Mouse (Mus musculus) erythroid progenitor cell, adult 5-6 weeks (primary cell): ENCODE measurements around the gene Sesn1. TPM values are rescaled to one million over a fixed set of nuclear protein-coding genes. Genes with fewer than 3 reads are reported as not detected.
"Not testable (repeated sequence)": the region's sequence is repeated elsewhere in the genome, so short reads cannot be mapped to it uniquely, and the experiment has no call there.

Source experiments
- ATAC-seq: replicated peaks from 2 replicates; pipeline ENCODE4 v1.8.0; 2016; ENCODE audit warnings: moderate number of reproducible peaks, mild to moderate bottlenecking, moderate TSS enrichment, inconsistent platforms; ENCODE audit not compliant: poor library complexity, low FRiP score, severe bottlenecking
- total RNA-seq, 2 experiments: library from RNA; stranded (forward) in 1 of 2; stranded (reverse) in 1 of 2; fragments of 150-400 nt in 1 of 2; fragments of 186-747, 209-891 nt in 1 of 2; gene quantifications; 2 replicates each; pipeline versions ENCODE4 v1.2.3 to v1.2.4; 2015 to 2017; ENCODE audit warnings: low replicate concordance in 2 of 2

Gene Sesn1
- total RNA-seq (2015; ENCODE audit: low replicate concordance): 64.5 and 88.9 TPM in 2 replicates
- total RNA-seq (2017; ENCODE audit: low replicate concordance): 56.7 and 62.6 TPM in 2 replicates

GRCm38 (mm10) chr10:41809771-41810563, at the start of gene Sesn1, which contains the start of gene Cep57l1:
TSS of gene Sesn1 (plus strand) at chr10:41809935.
TSS of gene Cep57l1 (minus strand) at chr10:41809871.
- ATAC-seq: peak; percentile 80

- ATAC-seq: no peak
Observed at GRCm38 (mm10) chr10:41760866-41761265, 48.9 kb upstream of the Sesn1 start.

DNA sequence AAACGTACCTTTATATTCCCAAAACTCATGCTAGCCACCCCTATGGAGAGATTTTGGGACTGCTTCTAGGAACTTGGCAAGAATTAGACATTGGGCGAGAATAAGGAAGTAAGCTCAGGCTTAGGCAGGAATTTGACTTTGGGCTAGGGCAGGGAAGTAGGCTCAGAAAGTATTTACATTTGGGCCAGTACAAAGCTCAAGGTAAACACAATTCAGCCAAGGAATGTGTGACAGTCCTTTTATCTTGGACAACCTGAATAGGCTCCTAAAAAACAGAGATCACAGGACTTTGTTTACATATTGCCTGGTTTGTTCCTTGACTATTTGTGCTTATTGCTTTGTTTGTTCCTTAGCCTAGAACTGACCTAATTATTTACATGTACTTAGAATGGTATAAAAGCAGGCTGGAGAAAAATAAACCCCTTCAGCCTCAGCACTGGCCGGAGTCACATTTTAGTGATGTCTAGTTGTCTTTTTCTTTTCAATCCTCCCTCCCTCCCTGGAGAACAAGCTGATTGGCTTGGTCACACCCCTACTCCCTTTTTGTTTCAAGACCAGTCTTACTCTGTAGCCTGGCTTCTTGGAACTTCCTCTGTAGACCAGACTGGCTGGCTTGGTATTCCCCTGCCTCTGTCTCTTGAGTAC, 45.9 kb upstream of the Sesn1 start:
- ATAC-seq: no peak

- ATAC-seq: no peak
Observed at GRCm38 (mm10) chr10:41765586-41765985, 44.1 kb upstream of the Sesn1 start.

DNA sequence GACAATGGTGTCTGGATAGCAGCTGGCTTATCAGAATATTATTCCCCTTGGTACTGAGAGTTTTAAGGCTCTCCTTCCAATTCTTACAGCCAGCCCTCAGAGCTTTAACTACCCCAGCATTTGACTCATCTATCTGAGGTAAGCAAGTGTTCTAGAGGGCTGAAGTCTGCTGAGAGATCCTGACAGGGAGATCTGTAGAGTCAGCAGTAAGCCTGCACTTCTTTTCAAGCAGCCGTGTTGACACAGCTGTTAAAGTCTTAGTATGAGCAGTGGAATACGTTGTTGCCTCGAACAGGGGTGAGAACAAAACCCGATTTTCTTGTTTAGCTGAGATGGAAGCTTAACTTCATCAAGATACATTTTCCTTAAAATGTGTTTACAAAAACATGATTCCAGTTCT, 43.5 kb upstream of the Sesn1 start:
- ATAC-seq: no peak

DNA sequence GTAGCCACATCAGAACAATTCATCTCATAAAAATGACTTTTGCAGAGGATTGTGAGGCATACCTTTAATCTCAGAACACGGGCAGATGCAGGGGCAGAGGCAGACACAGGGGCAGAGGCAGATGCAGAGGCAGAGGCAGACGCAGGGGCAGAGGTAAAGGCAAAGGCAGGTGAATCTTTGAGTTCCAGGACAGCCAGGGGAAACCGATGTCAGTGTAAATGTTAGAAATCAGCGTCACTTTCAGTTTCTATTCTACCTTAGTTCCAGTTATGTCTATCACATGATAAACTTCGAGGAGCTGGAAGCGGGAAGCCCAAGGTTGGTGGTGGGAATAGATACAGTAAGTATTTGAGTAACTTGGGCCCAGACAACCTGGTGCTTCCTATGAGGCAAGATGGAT, 42.5 kb upstream of the Sesn1 start:
- ATAC-seq: no peak

DNA sequence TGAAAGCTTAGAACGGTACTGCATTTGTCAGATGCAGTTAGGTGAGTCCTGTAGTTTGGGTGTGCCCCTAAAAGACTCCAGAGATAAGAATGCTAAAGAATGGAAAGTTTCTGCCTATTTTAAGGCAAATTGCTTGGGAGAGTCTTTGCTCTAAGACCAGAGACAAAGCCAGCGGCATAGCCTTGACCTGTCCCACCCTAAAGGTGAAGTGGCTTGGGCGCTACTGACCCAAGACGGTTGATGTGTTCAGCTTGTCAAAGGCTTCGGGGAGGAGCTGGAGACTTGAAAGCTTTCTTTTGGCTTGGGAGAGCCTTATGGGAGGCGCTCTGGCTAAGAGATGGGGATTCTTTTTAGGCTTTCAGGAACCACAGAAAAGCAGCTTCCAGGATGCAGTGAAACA, 17.4 kb upstream of the Sesn1 start:
- no peak for ATAC-seq

DNA sequence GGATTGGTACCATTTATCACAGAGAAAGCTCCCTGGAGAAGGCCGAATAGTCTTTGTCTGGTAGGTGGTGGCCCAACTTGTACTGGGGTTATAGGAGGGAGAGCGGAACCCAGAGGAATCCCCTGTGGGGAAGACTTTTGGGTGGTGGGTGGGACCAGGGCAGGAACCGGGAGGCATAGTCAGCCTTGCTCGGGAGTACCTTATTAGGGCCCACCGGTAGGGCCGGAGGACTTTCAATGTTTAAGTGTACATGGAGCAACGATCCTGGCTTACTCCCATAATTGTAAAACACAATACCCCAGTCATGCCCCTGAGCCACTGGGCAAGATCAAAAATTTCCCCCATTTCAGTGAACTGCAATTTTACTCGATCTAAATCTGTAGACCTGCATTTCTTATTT, 12.5 kb upstream of the Sesn1 start:
- ATAC-seq: no peak

GRCm38 (mm10) chr10:41803467-41803866, 6.3 kb upstream of the Sesn1 start:
- no peak for ATAC-seq

GRCm38 (mm10) chr10:41804711-41805110, 5.0 kb upstream of the Sesn1 start:
- no peak for ATAC-seq

DNA sequence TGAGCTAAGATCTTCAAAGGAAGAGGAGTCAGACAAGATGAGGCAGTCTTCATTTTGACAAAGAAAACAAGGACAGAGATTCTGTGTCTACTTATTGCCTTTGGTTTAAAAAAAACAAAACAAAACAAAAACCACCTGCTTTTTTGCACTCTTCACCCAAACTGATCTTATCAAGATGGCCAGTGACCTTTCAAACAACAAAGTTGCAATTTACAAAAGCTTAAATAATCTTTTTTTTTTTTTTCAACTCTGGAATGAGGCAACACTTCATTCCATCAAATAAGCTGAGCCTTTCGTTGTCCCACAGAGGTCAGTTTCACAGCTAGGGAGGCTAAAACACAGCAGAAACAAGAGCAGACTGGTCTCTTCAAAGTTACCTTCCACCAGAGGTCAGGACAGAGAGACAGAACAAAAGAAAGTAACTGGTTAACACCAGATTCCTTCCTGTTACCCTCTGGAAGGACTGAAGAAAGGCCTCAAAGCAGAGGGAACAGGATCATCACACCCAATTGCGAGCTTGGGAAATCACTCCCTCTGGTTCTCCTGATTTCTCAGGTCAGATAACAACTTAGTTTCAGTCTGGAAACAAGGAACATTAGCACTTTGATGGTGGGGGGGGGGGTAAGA, 3.9 kb upstream of the Sesn1 start:
- ATAC-seq: no peak

GRCm38 (mm10) chr10:41809080-41809770, 510 bp upstream of the Sesn1 start:
- peak; percentile 88 for ATAC-seq

DNA sequence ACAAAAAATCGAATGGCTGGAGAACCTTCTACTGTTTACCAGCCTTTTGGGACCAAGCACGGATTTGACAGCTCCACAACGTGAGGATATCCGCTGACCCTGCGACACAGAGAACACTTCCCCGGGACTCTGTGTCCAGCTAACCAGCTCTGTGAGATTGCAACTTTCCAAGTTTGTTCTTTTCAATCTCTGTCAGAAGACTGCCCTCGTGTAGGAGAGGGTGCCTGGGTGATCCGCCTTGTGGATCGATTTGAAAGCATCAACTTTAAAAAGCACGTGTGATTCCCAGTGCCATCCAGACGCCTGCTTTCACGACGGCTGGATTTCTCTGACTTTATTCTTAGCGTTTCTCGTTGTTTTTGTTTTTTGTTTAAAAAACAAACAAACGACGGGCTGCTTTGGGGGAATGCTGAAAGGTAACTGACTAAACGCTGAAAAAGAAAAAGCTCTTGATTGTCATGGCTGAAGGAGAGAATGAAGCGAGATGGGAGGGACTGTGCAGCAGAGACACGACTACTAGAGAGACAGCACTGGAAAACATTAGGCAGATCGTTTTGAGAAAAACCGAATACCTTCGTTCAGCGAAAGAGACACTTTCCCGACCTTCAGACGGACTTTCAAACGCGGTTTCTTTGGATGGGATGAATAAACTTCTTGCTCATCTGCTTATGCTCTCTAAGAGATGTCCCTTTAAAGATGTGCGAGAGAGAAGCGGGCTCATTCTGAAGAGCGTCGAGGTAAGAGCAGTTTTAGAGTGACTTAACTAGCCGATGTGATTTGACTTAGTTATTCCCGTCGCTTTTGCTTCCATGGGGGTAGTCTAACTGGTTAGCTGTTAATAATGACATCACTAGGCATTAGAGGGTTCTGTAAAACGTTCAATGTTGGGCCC, 1.1 kb downstream of the Sesn1 start:
- peak; percentile 20; the same call in 1 of the 2 replicates for ATAC-seq

- no peak for ATAC-seq
Observed at GRCm38 (mm10) chr10:41812566-41812965, 2.8 kb downstream of the Sesn1 start.

DNA sequence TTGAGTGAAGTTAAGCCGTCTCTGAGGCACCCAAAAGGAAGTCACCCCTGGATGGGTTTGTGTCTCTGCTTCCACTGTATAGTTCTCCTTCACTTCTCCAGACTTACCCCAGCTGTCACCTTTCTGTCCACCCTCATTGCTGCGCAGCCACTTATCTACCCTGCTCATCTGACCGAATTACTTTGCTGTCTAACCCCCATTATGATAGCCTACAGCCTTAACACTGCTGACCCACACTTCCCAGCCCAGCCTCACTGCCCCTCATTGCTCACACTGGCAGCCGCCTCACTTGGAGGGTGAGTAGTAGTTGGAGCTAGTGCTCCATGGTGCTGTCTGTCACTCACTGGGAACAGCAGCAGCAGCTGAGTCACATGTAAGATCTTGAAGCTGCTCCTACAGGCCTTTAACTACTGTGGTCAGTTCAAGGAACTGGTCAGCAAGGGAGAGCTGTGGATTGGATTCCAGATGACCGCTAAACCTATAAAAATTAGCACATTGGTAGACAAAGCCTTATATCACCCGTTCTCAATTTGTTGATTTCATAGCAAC, 4.6 kb downstream of the Sesn1 start:
- no peak for ATAC-seq

DNA sequence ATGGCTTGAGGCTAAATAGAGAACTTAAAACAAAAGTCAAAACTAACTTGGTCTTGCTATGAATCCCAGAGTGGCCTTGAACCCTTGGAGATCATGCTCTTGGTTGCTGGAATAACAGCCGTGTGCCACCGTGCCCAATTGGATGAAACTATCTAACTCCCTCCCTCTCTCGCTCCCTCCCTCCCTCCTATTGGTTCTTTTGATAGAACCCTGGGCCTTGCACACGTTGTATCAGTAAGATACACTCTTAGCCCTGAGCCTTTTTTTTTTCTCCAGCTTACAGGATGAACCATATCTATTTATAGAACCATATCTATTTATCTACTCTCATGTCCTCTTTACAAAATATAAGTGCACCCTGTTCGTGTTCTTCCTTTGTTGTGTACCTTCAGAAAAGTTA, 6.8 kb downstream of the Sesn1 start:
- ATAC-seq: 0 out of 2 replicates have a peak, but pooled peaks have one; percentile 47

DNA sequence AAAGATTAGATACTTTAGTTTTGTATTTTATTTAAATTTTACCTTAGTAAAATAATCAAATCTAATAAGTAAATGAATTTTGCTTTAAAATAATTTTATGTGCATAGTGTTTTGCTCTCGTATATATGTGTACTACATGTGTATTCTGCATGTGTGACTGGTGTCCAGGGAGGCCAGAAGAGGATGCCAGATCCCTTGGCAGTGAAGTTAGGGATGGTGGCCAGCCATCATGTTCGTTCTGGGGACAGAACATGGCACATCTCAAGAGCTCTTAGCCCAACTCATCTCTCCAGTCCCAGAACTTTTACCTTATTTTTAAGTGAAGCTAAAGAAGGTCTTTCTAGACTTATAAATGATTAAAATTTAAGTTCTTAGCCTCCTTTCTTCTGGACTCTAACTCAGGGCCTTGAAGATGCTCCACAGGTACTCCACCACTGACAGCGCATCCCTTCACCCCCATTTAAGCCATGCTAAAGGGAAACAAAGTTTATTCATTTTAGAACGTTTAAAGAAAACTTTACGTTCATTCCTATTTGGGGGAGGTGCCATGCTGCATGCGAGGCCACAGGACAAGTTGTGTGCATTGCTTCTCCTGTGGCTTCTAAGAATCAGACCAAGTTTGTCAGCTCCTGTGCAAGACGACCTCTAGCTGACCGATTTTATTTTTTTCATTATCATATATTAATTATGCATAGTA, 8.4 kb downstream of the Sesn1 start:
- no peak for ATAC-seq

- not testable (repeated sequence) for ATAC-seq
Observed at GRCm38 (mm10) chr10:41818733-41819070, 9.0 kb downstream of the Sesn1 start.
